Mouse (Mus musculus) splenic B cell, adult 2 months (primary cell): ENCODE measurements around the gene Apeh.

Experiments used
- DNase-seq: peaks from one replicate; pipeline ENCODE4 v3.0.0-alpha.2; 2011; ENCODE audit warnings: low read depth, low spot score
- H3K27me3 ChIP-seq: 2 replicates; pipeline ENCODE4 v1.6.1; 2012; ENCODE audit warnings: mild to moderate bottlenecking, low read length, moderate library complexity, mixed read lengths; ENCODE audit not compliant: control insufficient read depth, poor library complexity, insufficient read depth, severe bottlenecking
- H3K36me3 ChIP-seq: 2 replicates; pipeline ENCODE4 v1.6.1; 2012; ENCODE audit warnings: mild to moderate bottlenecking, low read length, moderate library complexity, mixed read lengths; ENCODE audit not compliant: control insufficient read depth, poor library complexity, insufficient read depth, severe bottlenecking

Apeh gene

DNA sequence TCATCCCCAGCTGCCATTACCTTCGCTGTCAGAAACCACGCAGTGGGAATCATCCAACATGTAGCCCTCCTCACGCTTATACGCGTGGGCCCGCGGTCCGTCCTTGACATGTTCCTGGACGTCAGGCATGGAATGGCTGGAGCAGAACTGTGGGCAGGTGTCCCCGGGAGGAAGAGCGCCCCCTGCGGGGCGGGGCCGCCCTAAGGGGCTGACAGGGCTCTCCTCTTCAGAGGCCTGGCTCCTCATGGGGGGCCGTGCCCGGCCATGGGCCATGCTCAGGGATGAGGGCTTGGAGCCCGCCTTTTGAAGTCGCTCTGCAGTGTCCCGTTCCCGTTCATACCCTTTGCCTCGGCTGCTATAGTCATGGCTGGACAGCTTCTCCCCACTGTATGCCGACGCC lies 11.7 kb upstream of the Apeh start:
- Histone ChIP-seq H3K36me3 (no peaks in the 10 kb centered on the region), H3K27me3 (no peaks in the 10 kb centered on the region)
- no peak for DNase-seq

DNA sequence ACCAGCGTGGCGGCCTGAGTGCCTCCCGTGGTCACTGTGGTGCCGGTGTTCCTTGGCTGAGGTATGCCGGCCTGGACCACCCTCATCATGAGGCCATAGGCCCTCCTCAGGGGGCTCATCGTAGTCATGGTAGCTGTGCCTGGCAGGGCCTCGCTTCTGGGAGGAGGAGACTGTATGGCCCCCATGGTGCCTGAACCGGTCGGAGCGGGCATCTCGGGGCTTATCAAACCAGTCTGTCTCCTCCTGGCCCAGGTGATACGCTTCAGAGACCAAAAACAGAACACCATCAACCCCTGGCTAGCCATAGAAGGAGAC lies 11.1 kb upstream of the Apeh start:
- no peak for DNase-seq
- Histone ChIP-seq H3K27me3 (no peaks in the 10 kb centered on the region), H3K36me3 (no peaks in the 10 kb centered on the region)

DNA sequence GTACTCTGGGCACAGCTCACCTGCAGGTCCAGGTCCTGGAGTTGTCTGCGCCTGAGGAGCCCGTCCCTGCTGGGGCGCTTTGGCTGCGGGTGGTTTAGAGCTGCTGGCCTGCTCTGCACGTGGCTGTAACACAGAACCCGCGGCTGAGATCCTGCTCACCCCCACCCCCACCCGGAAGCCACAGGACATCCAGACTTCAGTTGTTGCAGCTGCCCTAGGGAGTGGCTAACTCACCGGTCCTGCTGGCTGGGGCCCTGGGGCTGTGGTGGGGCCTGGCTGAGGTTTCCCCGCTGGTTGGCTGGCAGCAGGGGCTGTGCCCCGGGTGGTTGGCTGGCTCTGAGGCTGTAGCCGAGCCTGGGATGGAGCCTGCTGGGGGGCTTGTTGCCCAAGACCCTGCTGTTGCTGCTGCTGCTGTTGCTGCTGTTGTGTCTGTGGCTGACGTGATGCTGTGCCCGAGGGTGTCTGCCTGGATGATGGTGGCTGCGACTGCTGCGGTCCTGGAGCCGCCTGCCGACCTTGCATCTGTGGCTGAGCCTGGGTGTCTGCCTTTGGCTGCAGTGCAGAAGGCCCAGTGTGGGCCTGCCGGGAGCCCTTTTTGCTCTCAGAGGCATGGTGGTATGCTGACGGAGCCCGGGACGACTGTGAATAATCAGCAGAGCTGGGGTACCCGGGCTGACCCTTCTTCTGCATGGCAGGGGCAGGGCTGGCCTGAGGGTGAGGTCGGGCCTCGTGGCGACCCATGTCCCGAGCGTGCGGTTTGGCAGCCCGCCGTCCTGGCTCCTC lies 10.6 kb upstream of the Apeh start:
- peak; percentile 44 for DNase-seq
- Histone ChIP-seq H3K27me3 (no peaks in the 10 kb centered on the region), H3K36me3 (no peaks in the 10 kb centered on the region)

DNA sequence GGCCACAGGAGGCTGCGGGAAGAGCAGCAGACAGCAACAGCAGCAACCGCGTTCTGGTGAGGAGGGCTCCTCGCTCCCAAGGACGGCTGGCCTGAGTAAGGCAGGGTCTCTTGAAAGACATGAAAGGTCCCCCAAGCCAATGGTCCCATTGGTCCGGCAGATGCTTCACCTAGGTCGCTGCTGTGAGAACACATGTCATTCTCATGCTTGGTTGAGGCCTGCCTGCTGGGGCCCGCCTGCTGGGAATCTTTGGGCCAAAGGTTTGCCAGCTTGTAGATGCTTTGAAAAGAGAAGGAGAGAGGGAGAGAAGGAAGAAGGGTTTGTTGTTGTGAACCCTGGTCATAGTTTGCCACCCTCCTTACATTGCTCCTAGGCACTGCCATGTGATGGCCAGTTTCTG lies 5.2 kb upstream of the Apeh start:
- Histone ChIP-seq H3K27me3 (no peaks in the 10 kb centered on the region), H3K36me3 (no peaks in the 10 kb centered on the region)
- no peak for DNase-seq

DNA sequence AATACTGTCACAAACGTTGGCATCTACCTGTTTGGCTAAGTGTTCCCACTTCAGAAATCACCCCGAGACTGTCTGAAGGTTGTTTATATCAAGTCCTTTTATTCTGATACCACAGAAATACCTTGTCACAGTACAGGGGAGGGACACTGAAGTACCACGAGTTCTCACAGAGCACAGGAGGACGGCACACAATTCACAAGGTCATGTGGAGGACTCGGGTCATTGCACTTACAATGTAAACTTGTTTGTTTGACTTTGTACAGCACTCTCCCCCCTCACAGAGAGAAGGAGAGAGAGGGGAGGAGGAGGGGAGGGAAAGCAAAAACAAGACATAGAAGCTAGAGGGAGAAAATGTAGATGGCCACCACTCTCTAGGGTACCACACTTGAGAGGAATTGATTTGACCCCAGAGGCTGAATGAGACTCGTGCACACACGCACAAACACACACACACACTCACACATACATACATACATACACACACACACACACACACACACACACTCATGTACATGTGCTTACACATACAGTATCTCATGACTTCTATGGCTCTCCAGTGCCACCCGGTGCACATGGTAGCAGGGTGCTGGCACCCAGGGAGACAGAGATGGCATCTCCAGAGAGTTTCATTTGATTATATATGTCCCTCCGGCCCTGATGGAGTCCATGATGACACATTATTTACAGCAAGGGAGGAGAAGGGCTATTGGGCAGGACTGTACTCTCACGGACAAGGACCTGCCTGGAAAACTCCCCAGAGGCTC lies 1.7 kb upstream of the Apeh start:
- peaks cover 2% of the 10 kb centered on the region; the same call in 1 of the 2 replicates for H3K36me3 ChIP-seq
- DNase-seq = no peak
- no peaks in the 10 kb centered on the region for H3K27me3 ChIP-seq

DNA sequence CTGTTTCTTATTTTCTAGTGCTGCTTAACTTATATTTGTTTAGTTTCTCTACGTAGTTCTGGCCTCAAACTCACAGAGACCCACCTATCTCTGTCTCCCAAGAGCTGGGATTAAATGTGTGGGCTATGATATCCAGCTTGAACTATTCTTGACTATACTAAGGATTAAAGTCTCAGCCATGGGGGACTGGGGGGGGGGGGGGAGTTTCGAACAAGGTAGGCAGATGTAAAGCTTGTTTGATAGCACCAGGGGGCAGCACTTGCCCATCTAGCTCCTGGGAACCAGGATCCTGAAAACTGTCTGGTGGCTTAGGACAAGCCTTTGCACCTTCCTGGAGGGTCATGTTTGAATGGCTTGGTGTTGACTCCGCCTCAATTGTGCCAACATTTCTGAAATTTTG lies 1.1 kb upstream of the Apeh start:
- Histone ChIP-seq H3K27me3 (no peaks in the 10 kb centered on the region), H3K36me3 (peaks cover 2% of the 10 kb centered on the region; the same call in 1 of the 2 replicates)
- DNase-seq = peak; percentile 81

DNA sequence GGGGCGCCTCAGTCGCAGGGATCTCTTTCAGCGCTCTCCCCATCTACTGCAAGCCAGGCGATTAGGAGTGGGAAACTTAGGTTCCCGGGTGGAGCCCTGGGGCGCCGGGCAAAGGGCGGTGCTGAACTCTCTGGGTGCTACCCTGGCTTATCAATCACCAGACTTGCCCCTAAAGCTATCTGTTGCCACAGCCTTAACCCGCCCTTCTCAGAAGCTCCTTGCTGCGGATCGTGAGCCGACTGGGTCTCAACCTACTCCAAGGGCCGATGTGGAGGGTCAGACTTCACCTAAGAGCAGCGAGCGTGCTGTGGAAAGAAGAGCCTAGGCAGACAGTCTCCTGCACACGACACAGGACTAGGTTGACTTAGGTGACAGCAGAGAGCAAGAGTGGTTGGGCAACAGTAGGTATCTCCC lies 599 bp upstream of the Apeh start:
- peak; percentile 31 for DNase-seq
- peaks cover 2% of the 10 kb centered on the region; the same call in 1 of the 2 replicates for H3K36me3 ChIP-seq
- H3K27me3 ChIP-seq = no peaks in the 10 kb centered on the region

DNA sequence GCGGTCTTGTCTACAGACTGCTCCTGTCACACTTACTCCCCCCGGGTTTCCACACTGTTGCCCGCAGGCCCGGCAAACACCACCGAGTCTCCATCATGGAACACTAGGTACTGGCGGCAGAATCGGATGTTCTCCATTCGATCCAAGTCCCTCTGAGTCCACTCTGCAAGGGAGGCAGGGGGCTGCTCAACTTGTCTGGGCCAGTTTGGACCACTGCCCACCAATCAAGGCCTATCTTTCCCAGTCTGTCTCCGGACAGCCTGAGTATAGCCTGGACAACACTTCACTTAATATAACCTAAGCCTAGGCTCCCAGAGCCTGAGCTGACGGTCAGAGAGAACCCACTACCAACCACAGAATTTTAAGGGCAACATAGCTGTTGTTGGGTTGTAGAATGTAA lies 820 bp downstream of the Apeh start:
- no peaks in the 10 kb centered on the region for H3K27me3 ChIP-seq
- peaks cover 4% of the 10 kb centered on the region for H3K36me3 ChIP-seq
- DNase-seq = no peak

DNA sequence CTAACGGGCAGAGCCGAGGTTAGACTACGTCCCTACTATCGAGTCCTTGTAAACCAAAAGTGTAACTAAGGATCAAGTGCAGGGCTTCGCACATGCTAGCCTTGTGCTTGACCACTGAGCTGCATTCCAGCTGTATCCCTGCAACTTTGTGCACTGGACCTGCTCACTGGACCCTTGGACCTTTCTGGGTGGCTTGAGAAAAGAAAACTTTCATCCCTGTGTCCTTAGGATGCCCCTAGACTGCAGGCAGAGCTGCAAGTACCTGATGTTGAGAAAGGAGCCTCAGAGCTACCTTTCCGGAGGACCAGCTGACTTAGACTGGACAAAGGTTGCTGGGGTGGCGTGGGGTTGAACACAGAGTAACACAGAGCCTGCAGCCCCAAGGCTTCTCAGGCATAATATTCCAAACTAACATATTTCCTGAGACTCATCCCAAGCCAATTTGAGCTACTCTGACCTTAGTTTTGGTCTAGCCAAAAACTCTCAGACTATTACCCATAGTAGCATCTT lies 3.7 kb downstream of the Apeh start:
- Histone ChIP-seq H3K27me3 (no peaks in the 10 kb centered on the region), H3K36me3 (peaks cover 16% of the 10 kb centered on the region)
- DNase-seq = no peak

DNA sequence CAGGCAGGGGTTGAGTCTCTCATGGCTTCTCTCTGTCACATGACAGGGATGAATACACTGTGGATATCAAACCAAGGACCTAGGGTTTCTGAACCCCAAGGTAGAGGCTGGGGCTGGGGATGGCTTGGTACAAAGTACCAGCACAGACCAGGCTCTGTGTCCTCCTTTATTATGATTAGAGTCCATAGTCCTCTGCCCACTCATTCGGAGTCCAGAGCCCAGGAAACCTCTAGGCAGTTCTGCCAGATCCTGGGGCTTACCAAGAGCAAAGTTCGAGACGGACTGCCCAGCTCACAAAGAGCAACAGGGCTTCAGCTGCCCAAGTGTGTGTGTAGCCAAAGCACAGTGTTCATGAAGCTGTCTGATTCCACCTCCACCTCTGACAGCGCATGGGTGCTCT lies 9.1 kb downstream of the Apeh start:
- Histone ChIP-seq H3K27me3 (no peaks in the 10 kb centered on the region), H3K36me3 (peaks cover 20% of the 10 kb centered on the region)
- DNase-seq = no peak

DNA sequence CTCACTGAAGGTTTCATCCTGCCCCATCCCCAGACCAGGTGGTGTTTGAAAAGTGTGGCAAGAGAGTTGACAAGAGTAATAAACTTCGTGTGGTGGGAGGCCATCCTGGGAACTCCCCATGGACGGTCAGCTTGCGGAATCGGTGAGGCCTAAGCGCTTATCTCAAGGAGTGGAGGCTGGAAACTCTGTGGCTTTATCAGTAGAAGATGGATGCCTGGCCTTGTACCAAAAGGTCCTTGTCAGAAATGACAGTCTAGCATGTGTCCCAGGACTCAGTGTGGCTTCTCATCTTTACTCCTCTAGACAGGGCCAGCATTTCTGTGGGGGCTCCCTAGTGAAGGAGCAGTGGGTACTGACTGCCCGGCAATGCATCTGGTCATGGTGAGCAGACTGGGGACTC lies 10.8 kb downstream of the Apeh start:
- no peak for DNase-seq

DNA sequence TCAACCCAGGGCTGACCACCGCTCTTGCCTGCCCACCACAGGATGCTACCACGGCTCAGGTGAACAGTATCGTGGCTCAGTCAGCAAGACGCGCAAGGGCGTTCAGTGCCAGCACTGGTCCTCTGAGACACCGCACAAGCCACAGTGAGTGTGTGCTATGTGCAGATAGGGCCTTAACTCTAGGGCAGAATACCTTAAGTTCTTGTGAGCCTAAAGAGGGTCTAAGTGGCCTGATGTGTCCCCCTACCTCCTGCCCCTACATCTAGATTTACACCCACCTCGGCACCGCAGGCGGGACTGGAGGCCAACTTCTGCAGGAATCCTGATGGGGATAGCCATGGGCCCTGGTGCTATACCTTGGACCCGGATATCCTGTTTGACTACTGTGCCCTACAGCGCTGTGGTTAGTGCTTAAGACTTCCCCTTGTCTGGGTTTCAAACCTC lies 11.4 kb downstream of the Apeh start, which contains the start of gene Rnf123:
TSS of gene Rnf123 (minus strand) at position 359 of the 444 bp plus-strand sequence.
- DNase-seq = peak; percentile 56
- H3K27me3 ChIP-seq = no peaks in the 10 kb centered on the region
- H3K36me3 ChIP-seq = peaks cover 15% of the 10 kb centered on the region

More for the DNA sequence above, 10.8 kb downstream of the Apeh start:
- no peaks in the 10 kb centered on the region for H3K27me3 ChIP-seq
- peaks cover 18% of the 10 kb centered on the region for H3K36me3 ChIP-seq

DNA sequence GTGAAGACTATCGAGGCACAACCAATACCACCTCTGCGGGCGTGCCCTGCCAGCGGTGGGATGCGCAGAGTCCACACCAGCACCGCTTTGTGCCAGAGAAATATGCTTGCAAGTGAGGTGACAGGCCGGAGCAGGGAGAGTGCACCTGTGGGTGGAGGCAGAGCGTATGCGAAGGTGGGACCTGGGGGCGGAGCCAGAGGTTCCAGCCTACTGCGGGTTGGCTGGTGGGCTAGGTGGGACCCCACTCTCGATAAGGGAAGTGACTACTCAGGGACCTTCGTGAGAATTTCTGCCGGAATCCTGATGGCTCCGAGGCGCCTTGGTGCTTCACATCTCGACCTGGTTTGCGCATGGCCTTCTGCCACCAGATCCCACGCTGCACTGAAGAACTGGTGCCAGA lies 11.9 kb downstream of the Apeh start:
- DNase-seq = peak; percentile 38
- H3K36me3 ChIP-seq = peaks cover 12% of the 10 kb centered on the region

DNA sequence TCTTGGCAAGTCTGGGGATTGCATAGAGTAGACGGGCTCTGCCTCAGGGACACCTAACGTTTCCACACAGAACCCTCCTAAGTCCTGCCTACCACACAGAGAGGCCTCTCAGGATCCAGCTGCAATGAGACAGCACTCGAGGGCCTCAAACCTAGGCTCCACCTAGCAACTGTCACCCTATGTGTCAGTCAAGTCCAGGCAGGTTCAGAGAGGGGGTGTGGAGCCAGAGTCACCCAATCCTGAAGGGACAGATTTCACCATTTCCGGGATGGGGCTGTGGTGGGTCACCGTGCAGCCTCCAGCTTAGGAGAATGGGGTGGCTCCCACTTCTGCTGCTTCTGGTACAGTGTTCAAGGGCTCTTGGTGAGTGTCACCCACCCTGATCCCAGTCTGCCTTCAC lies 14.2 kb downstream of the Apeh start, which contains the start of gene Mst1:
TSS of gene Mst1 (plus strand) at position 269 of the 400 bp plus-strand sequence.
- DNase-seq = no peak
- H3K36me3 ChIP-seq = peaks cover 4% of the 10 kb centered on the region
- no peaks in the 10 kb centered on the region for H3K27me3 ChIP-seq

More for the DNA sequence above, 11.9 kb downstream of the Apeh start:
- H3K27me3 ChIP-seq = no peaks in the 10 kb centered on the region
